Mouse (Mus musculus) stomach, embryonic 15.5 days (tissue): Measurements from ENCODE around the gene Krt7. TPM values are rescaled to one million over a fixed set of nuclear protein-coding genes. Genes with fewer than 3 reads are reported as not detected.

ENCODE experiments used
- ATAC-seq: fragments of 200-750 bp; cut with Nextera tagmentation; 2 replicates; pipeline ENCODE4 v1.8.0; 2017; ENCODE audit warnings: low read depth, moderate number of reproducible peaks, moderate TSS enrichment; ENCODE audit not compliant: insufficient read depth, low FRiP score
- H3K27ac ChIP-seq: fragments of 300-500 bp; sonication (generic); 2 replicates; pipeline ENCODE4 v1.5.1; 2015; ENCODE audit warnings: mild to moderate bottlenecking, inconsistent platforms
- H3K27me3 ChIP-seq: fragments of 300-500 bp; sonication (generic); replicated peaks from 2 replicates; pipeline ENCODE4 v1.6.1; 2015; ENCODE audit warnings: inconsistent platforms
- H3K36me3 ChIP-seq: fragments of 300-500 bp; sonication (generic); 2 replicates; pipeline ENCODE4 v1.6.1; 2015; ENCODE audit warnings: inconsistent platforms
- H3K4me1 ChIP-seq: fragments of 300-500 bp; sonication (generic); 2 replicates; pipeline ENCODE4 v1.6.1; 2015; ENCODE audit warnings: inconsistent platforms
- H3K4me2 ChIP-seq: fragments of 300-500 bp; sonication (generic); 2 replicates; pipeline ENCODE4 v1.6.1; 2015; ENCODE audit warnings: mild to moderate bottlenecking, inconsistent platforms
- H3K4me3 ChIP-seq: fragments of 300-500 bp; sonication (generic); replicated peaks from 2 replicates; pipeline ENCODE4 v1.5.1; 2015; ENCODE audit warnings: inconsistent platforms
- H3K9ac ChIP-seq: fragments of 300-500 bp; sonication (generic); 2 replicates; pipeline ENCODE4 v1.6.1; 2015; ENCODE audit warnings: inconsistent platforms
- H3K9me3 ChIP-seq: fragments of 300-500 bp; sonication (generic); 2 replicates; pipeline ENCODE4 v1.6.1; 2016; ENCODE audit warnings: inconsistent platforms
- WGBS: fragments of 180-500 bp; shearing (Covaris S2); methylation state at CpG from one replicate; pipeline ENCODE4 v1.1.7; 2015; 5-methylcytosine and 5-hydroxymethylcytosine counted together
- polyA plus RNA-seq: library from polyadenylated mRNA; unstranded; fragments of >200 nt; fragmentation: Nextera tagmentation; extraction: Ambion mirVana; gene quantifications from 2 replicates; pipeline ENCODE4 v1.2.1, GENCODE M21; 2015

Gene Krt7
- polyA plus RNA-seq, 1 experiment from 2014 or later, result 231 TPM

GRCm38 (mm10) chr15:101382811-101383210, 28.0 kb upstream of the Krt7 start:
- Histone ChIP-seq H3K9me3 (no peaks in the 10 kb centered on the region), H3K27me3 (no peaks in the 10 kb centered on the region), H3K4me1 (peaks cover 10% of the 10 kb centered on the region), H3K4me2 (no peak overlapping the region), H3K9ac (no peak overlapping the region), H3K4me3 (no peak overlapping the region), H3K27ac (no peak overlapping the region), H3K36me3 (no peaks in the 10 kb centered on the region)
- WGBS, result 84% methylated on average over 11 of the region's 11 CpGs
- ATAC-seq, result no peak

- no peak overlapping the region for H3K4me3 ChIP-seq
- no peaks in the 10 kb centered on the region for H3K9me3 ChIP-seq
- H3K36me3 ChIP-seq, result no peaks in the 10 kb centered on the region
- no peak overlapping the region for H3K4me2 ChIP-seq
- H3K27me3 ChIP-seq, result no peaks in the 10 kb centered on the region
- H3K9ac ChIP-seq, result no peak overlapping the region
- ATAC-seq, result no peak
- H3K27ac ChIP-seq, result no peak overlapping the region
- WGBS, result 75% methylated on average over 7 of the region's 7 CpGs
- H3K4me1 ChIP-seq, result peaks cover 10% of the 10 kb centered on the region
These were observed 26.2 kb upstream of the Krt7 start for GRCm38 (mm10) chr15:101384610-101385009.

DNA sequence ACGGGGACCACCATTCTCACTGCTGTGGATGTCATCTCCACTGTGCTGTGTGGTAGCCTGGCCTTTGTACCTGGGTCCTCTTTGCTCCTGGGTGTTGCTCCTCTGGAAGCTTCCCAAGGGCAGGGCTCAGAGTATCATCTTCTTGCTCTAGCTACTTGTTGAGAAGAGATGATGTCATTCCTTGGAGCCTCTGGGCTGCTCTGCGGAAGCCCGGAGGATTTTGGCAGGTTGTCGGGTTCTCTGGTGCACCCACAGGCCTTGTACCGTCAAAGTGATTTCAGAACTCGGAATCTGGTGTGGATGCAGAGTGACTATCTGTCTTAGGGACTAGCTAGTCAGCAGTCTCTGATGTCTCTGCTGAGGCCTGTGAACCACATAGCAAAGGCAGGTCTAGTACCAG, 25.8 kb upstream of the Krt7 start:
- no peaks in the 10 kb centered on the region for H3K9me3 ChIP-seq
- 84% methylated on average over 6 of the region's 6 CpGs for WGBS
- no peak overlapping the region for H3K27ac ChIP-seq
- H3K9ac ChIP-seq, result no peak overlapping the region
- ATAC-seq, result no peak
- H3K4me3 ChIP-seq, result no peak overlapping the region
- peaks cover 10% of the 10 kb centered on the region for H3K4me1 ChIP-seq
- H3K4me2 ChIP-seq, result no peak overlapping the region
- H3K36me3 ChIP-seq, result no peaks in the 10 kb centered on the region
- no peaks in the 10 kb centered on the region for H3K27me3 ChIP-seq

DNA sequence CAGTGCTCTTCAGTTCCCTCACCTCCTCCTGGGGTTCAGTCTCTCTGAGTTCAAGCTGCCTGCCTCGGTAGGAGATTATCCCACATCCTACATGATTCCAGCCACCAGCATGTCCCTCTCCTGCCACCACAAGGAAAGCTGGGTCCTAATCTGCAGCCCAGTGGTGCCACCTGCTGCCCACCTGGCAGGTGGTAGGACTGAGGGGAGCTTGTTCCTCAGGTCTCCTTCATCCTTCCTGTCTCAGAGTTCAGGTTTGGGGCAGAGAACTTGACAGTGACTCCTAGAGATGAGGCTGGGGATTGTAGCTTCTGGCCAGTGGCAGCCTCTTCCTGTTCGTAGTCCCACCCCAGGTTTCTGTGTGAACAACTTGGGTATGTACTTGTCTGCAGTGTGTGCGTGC, 23.7 kb upstream of the Krt7 start:
- no peak for ATAC-seq
- Histone ChIP-seq H3K27ac (no peak overlapping the region), H3K27me3 (no peaks in the 10 kb centered on the region)

GRCm38 (mm10) chr15:101388034-101388541, 22.8 kb upstream of the Krt7 start:
- no peaks in the 10 kb centered on the region for H3K4me1 ChIP-seq
- WGBS, result 38% methylated on average over 5 of the region's 5 CpGs
- no peak for ATAC-seq

More for the DNA sequence above, 23.7 kb upstream of the Krt7 start:
- Histone ChIP-seq H3K4me3 (no peak overlapping the region), H3K36me3 (no peaks in the 10 kb centered on the region), H3K4me2 (no peak overlapping the region), H3K4me1 (no peaks in the 10 kb centered on the region), H3K9ac (no peak overlapping the region), H3K9me3 (no peaks in the 10 kb centered on the region)
- WGBS, result 59% methylated on average over 3 of the region's 3 CpGs

GRCm38 (mm10) chr15:101390203-101390602, 20.6 kb upstream of the Krt7 start:
- Histone ChIP-seq H3K27me3 (no peaks in the 10 kb centered on the region), H3K4me2 (no peak overlapping the region), H3K27ac (no peak overlapping the region), H3K9ac (no peak overlapping the region), H3K9me3 (no peaks in the 10 kb centered on the region), H3K36me3 (no peaks in the 10 kb centered on the region), H3K4me3 (no peak overlapping the region), H3K4me1 (no peaks in the 10 kb centered on the region)
- ATAC-seq, result no peak
- WGBS, result 75% methylated on average over 5 of the region's 5 CpGs

More at GRCm38 (mm10) chr15:101388034-101388541, 22.8 kb upstream of the Krt7 start:
- no peaks in the 10 kb centered on the region for H3K36me3 ChIP-seq
- H3K27ac ChIP-seq, result no peak overlapping the region
- H3K9ac ChIP-seq, result no peak overlapping the region
- no peak overlapping the region for H3K4me2 ChIP-seq
- H3K4me3 ChIP-seq, result no peak overlapping the region
- H3K27me3 ChIP-seq, result no peaks in the 10 kb centered on the region
- no peaks in the 10 kb centered on the region for H3K9me3 ChIP-seq

GRCm38 (mm10) chr15:101392251-101392650, 18.6 kb upstream of the Krt7 start:
- Histone ChIP-seq H3K36me3 (no peaks in the 10 kb centered on the region), H3K27ac (no peak overlapping the region), H3K4me2 (no peak overlapping the region), H3K27me3 (no peaks in the 10 kb centered on the region), H3K9ac (no peak overlapping the region), H3K4me3 (no peak overlapping the region), H3K9me3 (no peaks in the 10 kb centered on the region), H3K4me1 (no peaks in the 10 kb centered on the region)
- no peak for ATAC-seq
- 83% methylated on average over 5 of the region's 5 CpGs for WGBS

DNA sequence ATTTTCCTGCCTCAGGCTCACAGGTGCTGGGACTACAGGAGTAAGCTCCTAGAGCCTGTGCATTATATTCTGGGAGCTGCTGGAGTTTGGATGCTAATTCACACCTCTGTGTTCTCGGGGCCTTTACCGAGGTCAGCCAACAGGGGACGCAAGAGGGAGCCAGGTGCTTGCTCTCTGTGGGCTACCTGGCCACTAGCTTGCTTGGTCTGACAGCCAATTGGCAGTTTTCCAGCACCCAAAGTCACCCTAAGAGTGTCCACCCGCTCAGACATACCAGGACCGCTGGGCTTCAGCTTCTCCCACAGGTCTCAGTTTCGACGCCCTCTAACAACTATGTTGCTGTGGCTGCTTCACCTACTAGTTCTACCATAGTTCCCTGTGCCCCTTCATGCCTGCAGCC, 15.9 kb upstream of the Krt7 start:
- no peak overlapping the region for H3K9ac ChIP-seq

DNA sequence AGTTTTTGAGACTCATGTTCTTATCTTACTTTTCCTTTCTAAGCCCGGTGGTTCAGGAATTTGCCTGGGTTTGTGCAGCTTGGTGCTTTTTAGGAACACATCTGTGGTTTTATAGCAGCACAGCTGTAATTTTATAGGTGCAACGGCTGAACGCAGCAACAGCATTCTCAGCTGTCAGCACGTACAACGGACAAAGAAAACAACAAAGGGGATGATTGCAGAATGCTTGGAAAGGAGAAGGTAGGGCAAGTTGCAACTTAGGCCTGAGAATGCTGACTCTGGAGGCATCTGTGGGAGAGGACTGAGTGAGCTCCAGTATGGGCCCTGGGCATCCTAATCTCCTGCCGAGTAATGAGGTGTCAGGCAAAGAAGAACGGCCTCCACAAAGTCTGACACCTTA, 14.4 kb upstream of the Krt7 start:
- Histone ChIP-seq H3K36me3 (no peaks in the 10 kb centered on the region), H3K4me2 (no peak overlapping the region), H3K9me3 (no peaks in the 10 kb centered on the region), H3K9ac (no peak overlapping the region), H3K4me1 (no peaks in the 10 kb centered on the region), H3K4me3 (no peak overlapping the region), H3K27me3 (no peaks in the 10 kb centered on the region), H3K27ac (no peak overlapping the region)
- no peak for ATAC-seq
- WGBS, result 53% methylated on average over 7 of the region's 7 CpGs

More for the DNA sequence above, 15.9 kb upstream of the Krt7 start:
- ATAC-seq, result no peak
- H3K36me3 ChIP-seq, result no peaks in the 10 kb centered on the region
- H3K4me1 ChIP-seq, result no peaks in the 10 kb centered on the region
- no peak overlapping the region for H3K27ac ChIP-seq
- H3K4me2 ChIP-seq, result no peak overlapping the region
- no peaks in the 10 kb centered on the region for H3K27me3 ChIP-seq
- 62% methylated on average over 7 of the region's 7 CpGs for WGBS
- H3K4me3 ChIP-seq, result no peak overlapping the region
- no peaks in the 10 kb centered on the region for H3K9me3 ChIP-seq

- no peak for ATAC-seq
- H3K9ac ChIP-seq, result no peak overlapping the region
- H3K27me3 ChIP-seq, result no peaks in the 10 kb centered on the region
- no peaks in the 10 kb centered on the region for H3K9me3 ChIP-seq
- 70% methylated on average over 3 of the region's 3 CpGs for WGBS
- H3K4me2 ChIP-seq, result no peak overlapping the region
- H3K4me1 ChIP-seq, result no peaks in the 10 kb centered on the region
- H3K36me3 ChIP-seq, result no peaks in the 10 kb centered on the region
- H3K4me3 ChIP-seq, result no peak overlapping the region
- H3K27ac ChIP-seq, result no peak overlapping the region
These were observed 13.9 kb upstream of the Krt7 start for GRCm38 (mm10) chr15:101396921-101397320.

GRCm38 (mm10) chr15:101397683-101398082, 13.2 kb upstream of the Krt7 start:
- Histone ChIP-seq H3K4me2 (no peak overlapping the region), H3K27me3 (no peaks in the 10 kb centered on the region), H3K4me1 (no peaks in the 10 kb centered on the region), H3K27ac (no peak overlapping the region), H3K4me3 (no peak overlapping the region), H3K9ac (no peak overlapping the region), H3K36me3 (no peaks in the 10 kb centered on the region), H3K9me3 (no peaks in the 10 kb centered on the region)
- ATAC-seq, result no peak
- WGBS, result 69% methylated on average over 2 of the region's 2 CpGs

- H3K27ac ChIP-seq, result no peak overlapping the region
- H3K9ac ChIP-seq, result no peak overlapping the region
- no peak overlapping the region for H3K4me2 ChIP-seq
- H3K9me3 ChIP-seq, result no peaks in the 10 kb centered on the region
- 85% methylated on average over 8 of the region's 8 CpGs for WGBS
- ATAC-seq, result no peak
- no peaks in the 10 kb centered on the region for H3K27me3 ChIP-seq
- no peak overlapping the region for H3K4me3 ChIP-seq
- H3K4me1 ChIP-seq, result no peaks in the 10 kb centered on the region
- no peaks in the 10 kb centered on the region for H3K36me3 ChIP-seq
These were observed 12.6 kb upstream of the Krt7 start for GRCm38 (mm10) chr15:101398269-101398668.

GRCm38 (mm10) chr15:101412188-101412587, 1.3 kb downstream of the Krt7 start:
- 21% methylated on average over 31 of the region's 31 CpGs for WGBS
- ATAC-seq, result peak; percentile 67
- H3K4me1 ChIP-seq, result no peaks in the 10 kb centered on the region; the same call in 1 of the 2 replicates

More at GRCm38 (mm10) chr15:101412188-101412587, 1.3 kb downstream of the Krt7 start:
- Histone ChIP-seq H3K36me3 (no peaks in the 10 kb centered on the region), H3K9me3 (no peaks in the 10 kb centered on the region), H3K9ac (no peak overlapping the region), H3K4me3 (peak overlapping the region; percentile 37), H3K27me3 (no peaks in the 10 kb centered on the region), H3K4me2 (peak overlapping the region; percentile 48), H3K27ac (peak overlapping the region; percentile 76)
